Mouse (Mus musculus): ENCODE results near the gene Fam163a. TPM values are rescaled to one million over a fixed set of nuclear protein-coding genes. Genes with fewer than 3 reads are reported as not detected.

The Fam163a gene
- polyA plus RNA-seq, 1 experiment = 0.02 TPM

- H3K27ac ChIP-seq (ENCODE audit: control insufficient read depth, insufficient read depth, low read depth, low read length) = no peak overlapping the region
- no peaks in the 10 kb centered on the region for H3K27me3 ChIP-seq (ENCODE audit: control insufficient read depth, insufficient read depth, low read length)
- TF ChIP-seq CTCF (IDR thresholded peaks at IDR 0.05; ENCODE audit: control insufficient read depth, insufficient read depth, insufficient replicate concordance, low read depth, low read length) (peak; percentile 57; the same call in 1 of the 2 replicates), POLR2A (IDR thresholded peaks at IDR 0.05; ENCODE audit: control insufficient read depth, low read depth, low read length) (no peak)
- H3K36me3 ChIP-seq (ENCODE audit: control insufficient read depth, insufficient read depth, low read length) = no peaks in the 10 kb centered on the region
- no peak overlapping the region for H3K4me3 ChIP-seq (ENCODE audit: control insufficient read depth, low read depth, low read length)
- H3K4me1 ChIP-seq (ENCODE audit: control insufficient read depth, insufficient read depth, low read length) = no peaks in the 10 kb centered on the region
Measured at GRCm38 (mm10) chr1:156229448-156229847, 24.6 kb upstream of the Fam163a start.

DNA sequence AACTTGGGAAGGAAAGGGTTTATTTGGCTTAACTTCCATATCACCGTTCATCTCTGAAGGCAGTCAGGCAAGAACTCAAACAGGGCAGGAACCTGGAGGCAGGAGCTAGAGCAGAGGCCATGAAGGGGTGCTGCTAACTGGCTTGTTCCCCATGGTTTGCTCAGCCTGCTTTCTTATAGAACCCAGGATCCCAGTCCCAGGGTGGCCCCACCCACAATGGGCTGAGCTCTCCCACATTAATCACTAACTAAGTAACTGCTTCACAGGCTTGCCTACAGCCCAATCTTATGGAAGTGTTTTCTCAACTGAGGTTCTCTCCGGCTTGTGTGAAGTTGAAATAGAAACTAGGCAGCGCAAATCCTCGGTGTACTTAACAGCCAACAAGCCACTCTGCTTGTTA lies 23.9 kb upstream of the Fam163a start:
- TF ChIP-seq CTCF (IDR thresholded peaks at IDR 0.05; ENCODE audit: control insufficient read depth, insufficient read depth, insufficient replicate concordance, low read depth, low read length) (no peak), POLR2A (IDR thresholded peaks at IDR 0.05; ENCODE audit: control insufficient read depth, low read depth, low read length) (no peak)
- Histone ChIP-seq H3K27ac (ENCODE audit: control insufficient read depth, insufficient read depth, low read depth, low read length) (no peak overlapping the region), H3K4me3 (ENCODE audit: control insufficient read depth, low read depth, low read length) (no peak overlapping the region), H3K4me1 (ENCODE audit: control insufficient read depth, insufficient read depth, low read length) (no peaks in the 10 kb centered on the region), H3K27me3 (ENCODE audit: control insufficient read depth, insufficient read depth, low read length) (no peaks in the 10 kb centered on the region), H3K36me3 (ENCODE audit: control insufficient read depth, insufficient read depth, low read length) (no peaks in the 10 kb centered on the region)

DNA sequence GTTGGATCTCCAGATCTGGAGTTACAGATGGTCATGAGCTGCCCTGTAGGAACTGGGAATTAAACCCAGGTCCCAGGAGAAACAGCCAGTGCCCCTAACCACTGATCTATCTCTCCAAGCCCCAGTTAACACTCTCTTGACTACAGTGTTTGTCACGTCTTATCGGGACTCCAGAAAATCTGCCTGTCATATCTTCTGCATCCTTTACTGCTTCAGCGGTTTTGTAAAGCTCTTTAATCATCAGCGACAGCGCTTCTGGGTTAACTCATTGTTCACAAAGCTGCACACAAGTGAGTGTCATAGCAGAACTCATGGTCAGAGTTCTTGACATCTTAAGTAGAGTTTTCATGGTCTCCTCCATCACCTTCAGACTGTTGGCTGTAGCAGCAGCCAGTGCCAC lies 22.1 kb upstream of the Fam163a start:
- H3K27ac ChIP-seq (ENCODE audit: control insufficient read depth, insufficient read depth, low read depth, low read length) = no peak overlapping the region
- no peaks in the 10 kb centered on the region for H3K27me3 ChIP-seq (ENCODE audit: control insufficient read depth, insufficient read depth, low read length)
- H3K4me3 ChIP-seq (ENCODE audit: control insufficient read depth, low read depth, low read length) = no peak overlapping the region
- no peaks in the 10 kb centered on the region for H3K36me3 ChIP-seq (ENCODE audit: control insufficient read depth, insufficient read depth, low read length)
- TF ChIP-seq POLR2A (IDR thresholded peaks at IDR 0.05; ENCODE audit: control insufficient read depth, low read depth, low read length) = no peak
- no peak for TF ChIP-seq CTCF (IDR thresholded peaks at IDR 0.05; ENCODE audit: control insufficient read depth, insufficient read depth, insufficient replicate concordance, low read depth, low read length)
- H3K4me1 ChIP-seq (ENCODE audit: control insufficient read depth, insufficient read depth, low read length) = no peaks in the 10 kb centered on the region

- Histone ChIP-seq H3K27ac (ENCODE audit: control insufficient read depth, insufficient read depth, low read depth, low read length) (no peak overlapping the region), H3K27me3 (ENCODE audit: control insufficient read depth, insufficient read depth, low read length) (no peaks in the 10 kb centered on the region), H3K36me3 (ENCODE audit: control insufficient read depth, insufficient read depth, low read length) (no peaks in the 10 kb centered on the region), H3K4me3 (ENCODE audit: control insufficient read depth, low read depth, low read length) (no peak overlapping the region), H3K4me1 (ENCODE audit: control insufficient read depth, insufficient read depth, low read length) (no peaks in the 10 kb centered on the region; the same call in 1 of the 2 replicates)
- no peak for TF ChIP-seq POLR2A (IDR thresholded peaks at IDR 0.05; ENCODE audit: control insufficient read depth, low read depth, low read length)
- TF ChIP-seq CTCF (IDR thresholded peaks at IDR 0.05; ENCODE audit: control insufficient read depth, insufficient read depth, insufficient replicate concordance, low read depth, low read length) = no peak
Measured at GRCm38 (mm10) chr1:156222205-156223000, 17.6 kb upstream of the Fam163a start.

DNA sequence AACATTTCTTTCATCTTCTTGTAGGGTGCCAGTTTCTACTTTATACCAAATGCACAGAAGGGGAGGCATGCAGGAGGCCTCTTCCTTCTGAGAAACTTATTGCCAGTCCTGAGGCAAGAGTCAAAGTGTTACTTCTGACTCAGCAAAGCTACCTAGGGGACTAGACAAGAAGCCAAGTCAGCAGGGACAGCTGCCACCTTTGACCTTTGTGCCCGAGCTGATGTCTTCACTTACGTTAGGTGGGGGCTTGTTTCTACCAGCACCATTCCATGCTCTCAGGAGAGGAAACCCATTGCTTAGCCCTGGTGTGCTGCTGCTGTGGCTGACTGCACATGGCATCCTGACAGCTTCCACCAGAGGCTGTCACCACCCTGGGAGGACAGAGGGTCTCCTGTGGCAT lies 16.5 kb upstream of the Fam163a start:
- Histone ChIP-seq H3K4me3 (ENCODE audit: control insufficient read depth, low read depth, low read length) (no peak overlapping the region), H3K36me3 (ENCODE audit: control insufficient read depth, insufficient read depth, low read length) (no peaks in the 10 kb centered on the region), H3K27me3 (ENCODE audit: control insufficient read depth, insufficient read depth, low read length) (no peaks in the 10 kb centered on the region), H3K4me1 (ENCODE audit: control insufficient read depth, insufficient read depth, low read length) (no peaks in the 10 kb centered on the region; the same call in 1 of the 2 replicates), H3K27ac (ENCODE audit: control insufficient read depth, insufficient read depth, low read depth, low read length) (no peak overlapping the region)
- no peak for TF ChIP-seq CTCF (IDR thresholded peaks at IDR 0.05; ENCODE audit: control insufficient read depth, insufficient read depth, insufficient replicate concordance, low read depth, low read length)

DNA sequence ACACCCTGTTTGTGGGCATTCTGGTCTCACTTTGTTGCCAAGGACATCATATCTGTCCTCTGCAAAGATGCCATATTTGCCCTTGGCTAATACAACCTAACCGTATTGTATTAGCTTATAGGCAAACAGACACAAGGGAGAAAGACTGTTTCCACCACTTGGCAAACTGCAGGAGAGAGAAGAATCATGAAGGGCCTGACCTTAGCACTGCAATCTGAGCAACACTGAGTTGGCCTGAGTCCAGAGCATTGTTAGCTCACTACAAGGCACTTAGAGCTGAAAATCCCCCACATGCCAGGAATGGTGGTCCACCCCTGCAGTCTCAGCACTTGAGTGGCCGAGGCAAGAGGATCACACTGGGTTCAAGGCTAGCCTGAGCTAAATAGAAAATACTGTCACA lies 13.7 kb upstream of the Fam163a start:
- Histone ChIP-seq H3K4me1 (ENCODE audit: control insufficient read depth, insufficient read depth, low read length) (no peaks in the 10 kb centered on the region; the same call in 1 of the 2 replicates), H3K27me3 (ENCODE audit: control insufficient read depth, insufficient read depth, low read length) (no peaks in the 10 kb centered on the region)
- TF ChIP-seq POLR2A (IDR thresholded peaks at IDR 0.05; ENCODE audit: control insufficient read depth, low read depth, low read length) (no peak), CTCF (IDR thresholded peaks at IDR 0.05; ENCODE audit: control insufficient read depth, insufficient read depth, insufficient replicate concordance, low read depth, low read length) (no peak)

DNA sequence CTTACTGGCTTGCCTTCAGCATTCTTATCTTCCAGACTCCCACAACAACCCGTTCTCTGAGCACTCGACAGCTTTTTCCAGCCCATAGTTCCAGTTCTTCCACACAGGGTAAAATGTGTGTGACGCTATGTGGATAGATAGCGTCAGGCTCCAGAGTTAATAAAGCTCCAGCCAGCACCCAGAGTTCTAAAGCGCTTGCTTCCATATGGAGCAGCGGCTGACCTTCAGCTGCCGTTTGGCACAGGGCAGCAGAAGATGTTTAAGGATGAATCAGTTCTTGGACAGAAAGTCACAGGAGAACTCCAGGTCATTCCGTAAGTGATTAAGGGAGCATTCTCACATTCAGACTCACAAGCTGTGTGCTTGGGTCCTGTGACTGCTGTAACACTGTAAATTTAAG lies 13.1 kb upstream of the Fam163a start:
- H3K4me1 ChIP-seq (ENCODE audit: control insufficient read depth, insufficient read depth, low read length) = no peaks in the 10 kb centered on the region; the same call in 1 of the 2 replicates
- no peak overlapping the region for H3K4me3 ChIP-seq (ENCODE audit: control insufficient read depth, low read depth, low read length)
- TF ChIP-seq POLR2A (IDR thresholded peaks at IDR 0.05; ENCODE audit: control insufficient read depth, low read depth, low read length) (no peak), CTCF (IDR thresholded peaks at IDR 0.05; ENCODE audit: control insufficient read depth, insufficient read depth, insufficient replicate concordance, low read depth, low read length) (no peak)
- no peaks in the 10 kb centered on the region for H3K27me3 ChIP-seq (ENCODE audit: control insufficient read depth, insufficient read depth, low read length)
- no peaks in the 10 kb centered on the region for H3K36me3 ChIP-seq (ENCODE audit: control insufficient read depth, insufficient read depth, low read length)
- no peak overlapping the region for H3K27ac ChIP-seq (ENCODE audit: control insufficient read depth, insufficient read depth, low read depth, low read length)

More for the DNA sequence above, 13.7 kb upstream of the Fam163a start:
- Histone ChIP-seq H3K27ac (ENCODE audit: control insufficient read depth, insufficient read depth, low read depth, low read length) (no peak overlapping the region), H3K4me3 (ENCODE audit: control insufficient read depth, low read depth, low read length) (no peak overlapping the region), H3K36me3 (ENCODE audit: control insufficient read depth, insufficient read depth, low read length) (no peaks in the 10 kb centered on the region)
